Mouse (Mus musculus) heart, adult 10 weeks (tissue): Measurements from ENCODE around the gene Krtap19-9b. TPM values are rescaled to one million over a fixed set of nuclear protein-coding genes. Genes with fewer than 3 reads are reported as not detected.

Experiments
- polyA plus RNA-seq: library from polyadenylated mRNA; stranded (reverse); fragments of 350-450 nt; fragmentation: Illumina TruSeq; extraction: RNeasy Lipid Tissue Mini Kit (QIAGEN cat#74804); gene quantifications from one replicate; pipeline ENCODE4 v1.2.3, GENCODE M21; 2014; ENCODE audit warnings: low read depth, low replicate concordance

Gene Krtap19-9b
- not detected for polyA plus RNA-seq

DNA sequence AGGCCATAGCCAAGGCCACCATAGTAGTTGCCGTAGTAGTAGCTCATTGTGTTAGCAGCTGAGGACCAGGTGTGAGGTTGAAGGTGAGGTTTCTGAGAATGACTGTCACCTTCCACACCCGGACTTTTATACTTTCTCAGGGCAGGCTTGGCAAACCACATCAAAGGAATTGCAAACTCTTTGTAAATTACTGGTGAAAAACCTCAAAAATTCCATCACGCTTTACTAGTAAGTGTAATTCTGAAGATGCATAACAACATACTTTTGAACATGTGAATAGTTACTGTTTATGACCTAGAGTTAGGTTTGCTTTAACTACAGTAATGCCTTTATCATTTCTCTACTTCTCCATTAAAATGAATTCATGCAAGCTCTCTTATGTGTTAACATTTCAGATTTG is at the start of gene Krtap19-9b:
Krtap19-9b (minus strand) TSS at position 101 of the 400 bp plus-strand sequence.

DNA sequence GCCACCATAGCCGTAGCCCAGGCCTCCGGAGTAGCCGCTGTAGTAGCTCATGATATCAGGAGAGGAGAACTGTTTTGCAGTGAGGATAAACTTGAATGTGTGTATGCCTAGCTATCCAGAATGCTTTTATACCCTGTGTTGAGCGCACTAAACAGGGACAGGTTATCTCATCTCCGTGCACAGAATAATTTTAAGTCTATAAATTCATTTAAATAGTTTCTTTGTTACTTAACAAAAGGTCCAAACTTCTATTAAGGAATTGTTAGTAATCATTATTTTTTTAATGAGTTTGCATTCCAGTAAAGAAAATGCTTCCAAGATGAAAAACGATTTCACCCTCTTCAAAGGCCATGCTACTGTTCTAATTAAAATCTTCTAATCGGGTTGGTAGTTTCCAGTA is 30.7 kb upstream of the Krtap19-9b start, which contains the start of gene Krtap16-3:
Krtap16-3 (minus strand) TSS at position 101 of the 400 bp plus-strand sequence.

DNA sequence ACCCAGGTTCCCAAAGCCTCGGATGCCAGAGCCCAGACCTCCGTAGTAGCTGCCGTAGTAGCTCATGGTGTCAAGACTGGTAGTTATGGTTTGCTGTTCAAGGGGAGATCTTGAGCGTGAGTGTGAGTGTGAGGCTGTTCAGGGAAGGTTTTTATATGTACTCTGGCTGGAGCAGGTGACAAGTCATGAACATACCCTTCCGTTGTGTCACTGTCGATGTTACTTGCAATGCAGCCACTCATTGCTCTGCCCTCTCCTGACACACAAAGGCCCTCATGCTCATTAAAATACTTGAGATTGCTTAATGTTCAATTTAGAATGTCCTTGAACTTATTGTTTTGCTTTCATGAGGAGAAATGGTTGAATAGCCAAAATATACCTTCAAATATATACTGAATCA is 35.7 kb downstream of the Krtap19-9b start, which contains the start of gene Krtap19-5:
Krtap19-5 (minus strand) TSS at position 101 of the 400 bp plus-strand sequence.

DNA sequence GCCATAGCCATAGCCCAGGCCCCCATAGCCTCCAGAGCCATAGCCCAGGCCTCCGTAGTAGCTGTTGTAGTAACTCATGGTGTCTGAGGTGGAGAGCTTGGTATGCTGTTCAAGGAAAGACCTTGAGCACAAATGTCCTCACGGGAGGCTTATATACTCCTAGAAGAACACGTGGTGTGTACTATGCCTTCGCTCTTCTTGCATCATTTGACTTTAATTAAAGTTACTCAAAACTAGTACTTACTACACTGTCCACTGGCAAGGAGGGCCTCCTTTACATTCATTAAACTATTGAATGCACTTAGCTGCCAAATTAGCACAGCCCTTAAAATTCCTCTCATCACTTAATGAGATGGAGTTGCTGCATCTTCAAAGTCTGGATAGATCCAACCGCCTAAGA is 47.1 kb downstream of the Krtap19-9b start, which contains the start of gene Krtap19-4:
Krtap19-4 (minus strand) TSS at position 101 of the 400 bp plus-strand sequence.

Other genes starting within 250 kb of the Krtap19-9b start
- not detected for gene 2310061N02Rik, start 224.3 kb downstream of the Krtap19-9b start, polyA plus RNA-seq
- not detected for gene Krtap13-1, start 203.4 kb downstream of the Krtap19-9b start, polyA plus RNA-seq
- gene Krtap13, start 180.6 kb downstream of the Krtap19-9b start, polyA plus RNA-seq: not detected
- not detected for gene 2310034C09Rik, start 173.4 kb downstream of the Krtap19-9b start, polyA plus RNA-seq
- gene 2310057N15Rik, start 158.1 kb downstream of the Krtap19-9b start, polyA plus RNA-seq: not detected
- gene Gm5965, start 154.4 kb downstream of the Krtap19-9b start, polyA plus RNA-seq: not detected
- not detected for gene Gm20741, start 120.0 kb downstream of the Krtap19-9b start, polyA plus RNA-seq
- not detected for gene Krtap15, start 112.0 kb downstream of the Krtap19-9b start, polyA plus RNA-seq
- gene Krtap14, start 106.1 kb downstream of the Krtap19-9b start, polyA plus RNA-seq: not detected
- not detected for gene Krtap19-1, start 62.9 kb downstream of the Krtap19-9b start, polyA plus RNA-seq
- not detected for gene Krtap19-2, start 58.0 kb downstream of the Krtap19-9b start, polyA plus RNA-seq
- not detected for gene Krtap19-3, start 54.2 kb downstream of the Krtap19-9b start, polyA plus RNA-seq
- gene Krtap19-4, start 47.2 kb downstream of the Krtap19-9b start, polyA plus RNA-seq: not detected
- gene Krtap19-5, start 35.8 kb downstream of the Krtap19-9b start, polyA plus RNA-seq: not detected
- gene Krtap16-3, start 30.6 kb upstream of the Krtap19-9b start, polyA plus RNA-seq: not detected
- not detected for gene Krtap22-2, start 78.5 kb upstream of the Krtap19-9b start, polyA plus RNA-seq
- gene Gm10229, start 83.0 kb upstream of the Krtap19-9b start, polyA plus RNA-seq: not detected
- not detected for gene Krtap6-1, start 99.4 kb upstream of the Krtap19-9b start, polyA plus RNA-seq
- gene Gm10228, start 109.2 kb upstream of the Krtap19-9b start, polyA plus RNA-seq: not detected
- not detected for gene Krtap6-5, start 115.6 kb upstream of the Krtap19-9b start, polyA plus RNA-seq
- gene 1110025L11Rik, start 131.7 kb upstream of the Krtap19-9b start, polyA plus RNA-seq: not detected
- not detected for gene Krtap6-3, start 151.8 kb upstream of the Krtap19-9b start, polyA plus RNA-seq
- gene Gm6358, start 208.6 kb upstream of the Krtap19-9b start, polyA plus RNA-seq: not detected
- not detected for gene Gm10061, start 218.8 kb upstream of the Krtap19-9b start, polyA plus RNA-seq
- gene Gm9789, start 225.7 kb upstream of the Krtap19-9b start, polyA plus RNA-seq: not detected
- gene Gm7735, start 237.2 kb upstream of the Krtap19-9b start, polyA plus RNA-seq: not detected
- not detected for gene 1110057P08Rik, start 242.5 kb upstream of the Krtap19-9b start, polyA plus RNA-seq